Mouse (Mus musculus): Measurements from ENCODE around the gene Zcchc7. TPM values are rescaled to one million over a fixed set of nuclear protein-coding genes. Genes with fewer than 3 reads are reported as not detected.

The Zcchc7 gene
- polyA plus RNA-seq, 2 experiments: 8.8 to 12.3 TPM

GRCm38 (mm10) chr4:44774890-44775289 lies 19.2 kb downstream of the Zcchc7 start:
- 79% methylated on average over 3 of the region's 3 CpGs for WGBS (ENCODE audit: insufficient replicate concordance)
- H3K4me3 ChIP-seq (ENCODE audit: insufficient read depth in 1 of 2, low read depth in 2 of 2, low read length in 2 of 2): no peak overlapping the region
- H3K4me1 ChIP-seq (replicated peaks; ENCODE audit: control insufficient read depth in 2 of 2, insufficient read depth in 2 of 2, low read length in 1 of 2): no peaks in the 10 kb centered on the region
- TF ChIP-seq CTCF (IDR thresholded peaks at IDR 0.05; ENCODE audit: low read depth) (no peak), EP300 (IDR thresholded peaks at IDR 0.05; ENCODE audit: low read depth) (no peak)
- no peak overlapping the region for H3K27ac ChIP-seq
- H3K9me3 ChIP-seq (ENCODE audit: control insufficient read depth, low read length): no peaks in the 10 kb centered on the region
- no peak overlapping the region for H3K4me2 ChIP-seq (ENCODE audit: low read depth)
- no peak overlapping the region for H3K9ac ChIP-seq (replicated peaks)
- ATAC-seq (ENCODE audit: insufficient read depth) (no peak), DNase-seq (ENCODE audit: low read depth in 3 of 3, low spot score in 3 of 3) (no peak)
- H3K27me3 ChIP-seq (ENCODE audit: control insufficient read depth, insufficient read depth, low read length): no peaks in the 10 kb centered on the region
- no peaks in the 10 kb centered on the region for H3K36me3 ChIP-seq (replicated peaks; ENCODE audit: control insufficient read depth, insufficient read depth, low read depth)

- H3K36me3 ChIP-seq (replicated peaks; ENCODE audit: control insufficient read depth, insufficient read depth, low read depth): no peaks in the 10 kb centered on the region
- H3K4me3 ChIP-seq (ENCODE audit: insufficient read depth in 1 of 2, low read depth in 2 of 2, low read length in 2 of 2): no peak overlapping the region
- no peak for TF ChIP-seq CTCF (IDR thresholded peaks at IDR 0.05; ENCODE audit: low read depth)
- TF ChIP-seq EP300 (IDR thresholded peaks at IDR 0.05; ENCODE audit: low read depth): no peak
- ATAC-seq (ENCODE audit: insufficient read depth) (no peak), DNase-seq (ENCODE audit: low read depth in 3 of 3, low spot score in 3 of 3) (no peak)
- WGBS (ENCODE audit: insufficient replicate concordance): 62% methylated on average over 2 of the region's 2 CpGs
- no peaks in the 10 kb centered on the region for H3K27me3 ChIP-seq (ENCODE audit: control insufficient read depth, insufficient read depth, low read length)
- H3K27ac ChIP-seq: no peak overlapping the region
- no peaks in the 10 kb centered on the region for H3K4me1 ChIP-seq (replicated peaks; ENCODE audit: control insufficient read depth in 2 of 2, insufficient read depth in 2 of 2, low read length in 1 of 2)
- no peaks in the 10 kb centered on the region for H3K9me3 ChIP-seq (ENCODE audit: control insufficient read depth, low read length)
- H3K9ac ChIP-seq (replicated peaks): no peak overlapping the region
- H3K4me2 ChIP-seq (ENCODE audit: low read depth): no peak overlapping the region
Measured at GRCm38 (mm10) chr4:44776651-44777050, 21.0 kb downstream of the Zcchc7 start.

- ATAC-seq (ENCODE audit: insufficient read depth) (no peak), DNase-seq (ENCODE audit: low read depth in 3 of 3, low spot score in 3 of 3) (no peak)
- no peak overlapping the region for H3K4me2 ChIP-seq (ENCODE audit: low read depth)
- H3K9me3 ChIP-seq (ENCODE audit: control insufficient read depth, low read length): no peaks in the 10 kb centered on the region
- H3K9ac ChIP-seq (replicated peaks): no peak overlapping the region
- no peaks in the 10 kb centered on the region for H3K4me1 ChIP-seq (replicated peaks; ENCODE audit: control insufficient read depth in 2 of 2, insufficient read depth in 2 of 2, low read length in 1 of 2)
- H3K27me3 ChIP-seq (ENCODE audit: control insufficient read depth, insufficient read depth, low read length): no peaks in the 10 kb centered on the region
- H3K36me3 ChIP-seq (replicated peaks; ENCODE audit: control insufficient read depth, insufficient read depth, low read depth): no peaks in the 10 kb centered on the region
- WGBS (ENCODE audit: insufficient replicate concordance): 77% methylated on average over 3 of the region's 3 CpGs
- TF ChIP-seq EP300 (IDR thresholded peaks at IDR 0.05; ENCODE audit: low read depth) (no peak), CTCF (IDR thresholded peaks at IDR 0.05; ENCODE audit: low read depth) (no peak)
- no peak overlapping the region for H3K4me3 ChIP-seq (ENCODE audit: insufficient read depth in 1 of 2, low read depth in 2 of 2, low read length in 2 of 2)
- H3K27ac ChIP-seq: no peak overlapping the region
Measured at GRCm38 (mm10) chr4:44777101-44777500, 21.4 kb downstream of the Zcchc7 start.

GRCm38 (mm10) chr4:44777711-44778110 lies 22.0 kb downstream of the Zcchc7 start:
- H3K4me1 ChIP-seq (replicated peaks; ENCODE audit: control insufficient read depth in 2 of 2, insufficient read depth in 2 of 2, low read length in 1 of 2): no peaks in the 10 kb centered on the region
- TF ChIP-seq EP300 (IDR thresholded peaks at IDR 0.05; ENCODE audit: low read depth) (no peak), CTCF (IDR thresholded peaks at IDR 0.05; ENCODE audit: low read depth) (no peak)
- no peaks in the 10 kb centered on the region for H3K9me3 ChIP-seq (ENCODE audit: control insufficient read depth, low read length)
- no peak overlapping the region for H3K4me2 ChIP-seq (ENCODE audit: low read depth)
- no peak overlapping the region for H3K9ac ChIP-seq (replicated peaks)
- no peaks in the 10 kb centered on the region for H3K36me3 ChIP-seq (replicated peaks; ENCODE audit: control insufficient read depth, insufficient read depth, low read depth)
- H3K27me3 ChIP-seq (ENCODE audit: control insufficient read depth, insufficient read depth, low read length): no peaks in the 10 kb centered on the region
- ATAC-seq (ENCODE audit: insufficient read depth): no peak
- DNase-seq (ENCODE audit: low read depth in 3 of 3, low spot score in 3 of 3): no peak
- H3K4me3 ChIP-seq (ENCODE audit: insufficient read depth in 1 of 2, low read depth in 2 of 2, low read length in 2 of 2): no peak overlapping the region
- no peak overlapping the region for H3K27ac ChIP-seq

GRCm38 (mm10) chr4:44778316-44778715 lies 22.6 kb downstream of the Zcchc7 start:
- ATAC-seq (ENCODE audit: insufficient read depth): no peak
- no peaks in the 10 kb centered on the region for H3K27me3 ChIP-seq (ENCODE audit: control insufficient read depth, insufficient read depth, low read length)
- no peaks in the 10 kb centered on the region for H3K9me3 ChIP-seq (ENCODE audit: control insufficient read depth, low read length)
- no peaks in the 10 kb centered on the region for H3K36me3 ChIP-seq (replicated peaks; ENCODE audit: control insufficient read depth, insufficient read depth, low read depth)
- WGBS (ENCODE audit: insufficient replicate concordance): 74% methylated on average over 3 of the region's 3 CpGs
- H3K4me3 ChIP-seq (ENCODE audit: insufficient read depth in 1 of 2, low read depth in 2 of 2, low read length in 2 of 2): no peak overlapping the region
- TF ChIP-seq EP300 (IDR thresholded peaks at IDR 0.05; ENCODE audit: low read depth): no peak
- TF ChIP-seq CTCF (IDR thresholded peaks at IDR 0.05; ENCODE audit: low read depth): no peak
- no peak overlapping the region for H3K4me2 ChIP-seq (ENCODE audit: low read depth)
- no peak for DNase-seq (ENCODE audit: low read depth in 3 of 3, low spot score in 3 of 3)
- H3K27ac ChIP-seq: no peak overlapping the region
- H3K9ac ChIP-seq (replicated peaks): no peak overlapping the region
- H3K4me1 ChIP-seq (replicated peaks; ENCODE audit: control insufficient read depth in 2 of 2, insufficient read depth in 2 of 2, low read length in 1 of 2): no peaks in the 10 kb centered on the region

Measured in liver, embryonic 14.5 days (tissue).